Mouse (Mus musculus): ENCODE results near the gene Gigyf1.

Gigyf1 gene

GRCm38 (mm10) chr5:137514811-137515210 lies 3.5 kb upstream of the Gigyf1 start:
- no peak for DNase-seq

- no peak for DNase-seq
Measured at GRCm38 (mm10) chr5:137519691-137520550, 1.6 kb downstream of the Gigyf1 start.

GRCm38 (mm10) chr5:137521861-137522260 lies 3.5 kb downstream of the Gigyf1 start:
- DNase-seq, result no peak

- no peak for DNase-seq
Measured at GRCm38 (mm10) chr5:137522711-137523110, 4.4 kb downstream of the Gigyf1 start.

GRCm38 (mm10) chr5:137523396-137524250 lies 5.3 kb downstream of the Gigyf1 start:
- no peak for DNase-seq

- no peak for DNase-seq
Measured at GRCm38 (mm10) chr5:137524251-137524515, 5.8 kb downstream of the Gigyf1 start.

- no peak for DNase-seq
Measured at GRCm38 (mm10) chr5:137524671-137525070, 6.3 kb downstream of the Gigyf1 start.

- no peak for DNase-seq
Measured at GRCm38 (mm10) chr5:137525511-137525910, 7.2 kb downstream of the Gigyf1 start.

- DNase-seq, result peak; percentile 60
Measured at GRCm38 (mm10) chr5:137526192-137526936, 8.0 kb downstream of the Gigyf1 start.

- no peak for DNase-seq
Measured at GRCm38 (mm10) chr5:137527413-137527812, 9.1 kb downstream of the Gigyf1 start.

- DNase-seq, result no peak
Measured at GRCm38 (mm10) chr5:137528247-137528968, 10.1 kb downstream of the Gigyf1 start.

- no peak for DNase-seq
Measured at GRCm38 (mm10) chr5:137529221-137529995, 11.1 kb downstream of the Gigyf1 start.

- DNase-seq, result no peak
Measured at GRCm38 (mm10) chr5:137530075-137530474, 11.7 kb downstream of the Gigyf1 start.

- peak; percentile 91 for DNase-seq
Measured at GRCm38 (mm10) chr5:137530588-137531413, 12.5 kb downstream of the Gigyf1 start.

- peak; percentile 63 for DNase-seq
Measured at GRCm38 (mm10) chr5:137531414-137532130, 13.2 kb downstream of the Gigyf1 start.

GRCm38 (mm10) chr5:137532131-137532807 lies 13.9 kb downstream of the Gigyf1 start:
- DNase-seq, result peak; percentile 53

- DNase-seq, result no peak
Measured at GRCm38 (mm10) chr5:137532808-137533116, 14.4 kb downstream of the Gigyf1 start.

GRCm38 (mm10) chr5:137533117-137533827 lies 14.9 kb downstream of the Gigyf1 start, which contains the start of the genes Epo and Gnb2:
Epo (minus strand) TSS chr5:137533242.
Gnb2 (minus strand) TSS chr5:137533510.
- DNase-seq, result peak; percentile 99

GRCm38 (mm10) chr5:137534762-137535161 lies 16.4 kb downstream of the Gigyf1 start:
- no peak for DNase-seq
